Comparison of ENCODE assay signal across 8 mouse cellular contexts in genomic region chr8:83698291-83698660, GRCm38 (mm10). TPM values are rescaled to one million over a fixed set of nuclear protein-coding genes. Genes with fewer than 3 reads are reported as not detected.
DNase-seq lines count a peak whose midpoint lies in the region; ATAC-seq lines count a peak whose summit lies in the region.

No protein-coding gene starts in this region.

- H3K27me3 ChIP-seq in forebrain, embryonic 16.5 days (replicated peaks; ENCODE audit: control insufficient read depth, insufficient read depth, low read length): no peaks in the 10 kb centered on the region
- no peaks in the 10 kb centered on the region for H3K27me3 ChIP-seq in intestine, embryonic 15.5 days (replicated peaks)
- H3K27me3 ChIP-seq in liver, embryonic 16.5 days (ENCODE audit: control insufficient read depth, insufficient read depth, low read depth, low read length): no peaks in the 10 kb centered on the region

- H3K4me1 ChIP-seq in forebrain, embryonic 16.5 days (replicated peaks; ENCODE audit: control insufficient read depth, insufficient read depth, low read length): peaks cover 24% of the 10 kb centered on the region
- peaks cover 41% of the 10 kb centered on the region for H3K4me1 ChIP-seq in intestine, embryonic 15.5 days (replicated peaks)
- peaks cover 38% of the 10 kb centered on the region for H3K4me1 ChIP-seq in liver, embryonic 16.5 days (ENCODE audit: control insufficient read depth, low read depth, low read length)

- WGBS in forebrain, embryonic 16.5 days: 4% methylated on average over 15 of the region's 15 CpGs
- WGBS in intestine, embryonic 15.5 days: 2% methylated on average over 15 of the region's 15 CpGs
- under 1% methylated on average over 15 of the region's 15 CpGs for WGBS in liver, embryonic 16.5 days (ENCODE audit: insufficient replicate concordance)

- DNase-seq in urinary bladder, postnatal 25 days (ENCODE audit: low spot score): peak; percentile 31
- DNase-seq in urinary bladder, adult 2 months (ENCODE audit: low spot score): no peak
- DNase-seq in cerebellum, adult 18-20 months: peak; percentile 71 to 73
- peak; percentile 46 for DNase-seq in neural tube, embryonic 10.5 days (ENCODE audit: extremely low spot score, low spot score)
- DNase-seq in thymus, postnatal 14 days: peak; percentile 86

- peak overlapping the region; percentile 70 for H3K4me2 ChIP-seq in forebrain, embryonic 16.5 days (ENCODE audit: low read length)
- peak overlapping the region; percentile 72 for H3K4me2 ChIP-seq in intestine, embryonic 15.5 days (replicated peaks)
- H3K4me2 ChIP-seq in liver, embryonic 16.5 days (ENCODE audit: low read depth, low read length): peak overlapping the region; percentile 99

- ATAC-seq in forebrain, embryonic 16.5 days: peak; percentile 26
- peak; percentile 62 for ATAC-seq in intestine, embryonic 15.5 days
- peak; percentile 22; the same call in 1 of the 2 replicates for ATAC-seq in liver, embryonic 16.5 days (ENCODE audit: low read depth)

- H3K36me3 ChIP-seq in forebrain, embryonic 16.5 days (ENCODE audit: control insufficient read depth, insufficient read depth): no peaks in the 10 kb centered on the region
- no peaks in the 10 kb centered on the region for H3K36me3 ChIP-seq in intestine, embryonic 15.5 days
- no peaks in the 10 kb centered on the region for H3K36me3 ChIP-seq in liver, embryonic 16.5 days (ENCODE audit: control insufficient read depth, insufficient read depth)

- no peaks in the 10 kb centered on the region for H3K9me3 ChIP-seq in forebrain, embryonic 16.5 days (ENCODE audit: control insufficient read depth, low read length)
- H3K9me3 ChIP-seq in intestine, embryonic 15.5 days: no peaks in the 10 kb centered on the region
- no peaks in the 10 kb centered on the region; the same call in 1 of the 2 replicates for H3K9me3 ChIP-seq in liver, embryonic 16.5 days (replicated peaks; ENCODE audit: control insufficient read depth, low read length)

- peak overlapping the region; percentile 57; the same call in 1 of the 2 replicates for H3K27ac ChIP-seq in forebrain, embryonic 16.5 days (ENCODE audit: low read length)
- H3K27ac ChIP-seq in intestine, embryonic 15.5 days: peak overlapping the region; percentile 90
- H3K27ac ChIP-seq in liver, embryonic 16.5 days (ENCODE audit: low read length): peak overlapping the region; percentile 77

- peak overlapping the region; percentile 97 for H3K9ac ChIP-seq in forebrain, embryonic 16.5 days (replicated peaks; ENCODE audit: low read depth, low read length)
- H3K9ac ChIP-seq in intestine, embryonic 15.5 days: peak overlapping the region; percentile 87
- H3K9ac ChIP-seq in liver, embryonic 16.5 days (ENCODE audit: low read depth, low read length): peak overlapping the region; percentile 88

- peak overlapping the region; percentile 91 for H3K4me3 ChIP-seq in forebrain, embryonic 16.5 days (replicated peaks; ENCODE audit: low read length)
- peak overlapping the region; percentile 82 for H3K4me3 ChIP-seq in intestine, embryonic 15.5 days (replicated peaks)
- H3K4me3 ChIP-seq in liver, embryonic 16.5 days (ENCODE audit: low read depth, low read length): peak overlapping the region; percentile 84

RNA-seq across cellular contexts. Expression of gene Pkn1, which starts 0.7 kb away (rescaled TPM):
- polyA plus RNA-seq in urinary bladder, adult 2 months (2012; rRNA removed): 39.0 and 43.3 TPM in 2 replicates
- polyA plus RNA-seq in forebrain, embryonic 16.5 days (2015; fragmentation: Nextera tagmentation; extraction: Ambion mirVana): 30.7 and 36.0 TPM in 2 replicates
- polyA plus RNA-seq in intestine, embryonic 15.5 days (2015; fragmentation: Nextera tagmentation; extraction: Ambion mirVana): 34.4 and 35.2 TPM in 2 replicates
- polyA plus RNA-seq in liver, embryonic 16.5 days (2015; fragmentation: Nextera tagmentation; extraction: Ambion mirVana): 9.6 and 9.8 TPM in 2 replicates

RNA-seq across cellular contexts. Expression of gene Ddx39, which starts 16.7 kb away (rescaled TPM):
- polyA plus RNA-seq in urinary bladder, adult 2 months (2012; rRNA removed): 24.8 and 36.4 TPM in 2 replicates
- 116 TPM in 2 replicates for polyA plus RNA-seq in forebrain, embryonic 16.5 days (2015; fragmentation: Nextera tagmentation; extraction: Ambion mirVana)
- polyA plus RNA-seq in intestine, embryonic 15.5 days (2015; fragmentation: Nextera tagmentation; extraction: Ambion mirVana): 215 and 226 TPM in 2 replicates
- 149 and 167 TPM in 2 replicates for polyA plus RNA-seq in liver, embryonic 16.5 days (2015; fragmentation: Nextera tagmentation; extraction: Ambion mirVana)

RNA-seq across cellular contexts. Expression of gene Ptger1, which starts 31.8 kb away (rescaled TPM):
- polyA plus RNA-seq in urinary bladder, adult 2 months (2012; rRNA removed): 4.9 and 5.5 TPM in 2 replicates
- 0.45 and 1.3 TPM in 2 replicates for polyA plus RNA-seq in forebrain, embryonic 16.5 days (2015; fragmentation: Nextera tagmentation; extraction: Ambion mirVana)
- polyA plus RNA-seq in intestine, embryonic 15.5 days (2015; fragmentation: Nextera tagmentation; extraction: Ambion mirVana): 1.2 and 1.6 TPM in 2 replicates
- 0.12 and 0.53 TPM in 2 replicates for polyA plus RNA-seq in liver, embryonic 16.5 days (2015; fragmentation: Nextera tagmentation; extraction: Ambion mirVana)

RNA-seq across cellular contexts. Expression of gene Adgre5, which starts 42.9 kb away (rescaled TPM):
- polyA plus RNA-seq in urinary bladder, adult 2 months (2012; rRNA removed): 119 and 129 TPM in 2 replicates
- 8.1 and 10.8 TPM in 2 replicates for polyA plus RNA-seq in forebrain, embryonic 16.5 days (2015; fragmentation: Nextera tagmentation; extraction: Ambion mirVana)
- polyA plus RNA-seq in intestine, embryonic 15.5 days (2015; fragmentation: Nextera tagmentation; extraction: Ambion mirVana): 32.3 and 35.4 TPM in 2 replicates
- 16.2 and 18.3 TPM in 2 replicates for polyA plus RNA-seq in liver, embryonic 16.5 days (2015; fragmentation: Nextera tagmentation; extraction: Ambion mirVana)

RNA-seq across cellular contexts. Expression of gene Gipc1, which starts 45.8 kb away (rescaled TPM):
- 86.2 and 102 TPM in 2 replicates for polyA plus RNA-seq in urinary bladder, adult 2 months (2012; rRNA removed)
- polyA plus RNA-seq in forebrain, embryonic 16.5 days (2015; fragmentation: Nextera tagmentation; extraction: Ambion mirVana): 147 and 151 TPM in 2 replicates
- 163 and 166 TPM in 2 replicates for polyA plus RNA-seq in intestine, embryonic 15.5 days (2015; fragmentation: Nextera tagmentation; extraction: Ambion mirVana)
- polyA plus RNA-seq in liver, embryonic 16.5 days (2015; fragmentation: Nextera tagmentation; extraction: Ambion mirVana): 47.0 and 48.6 TPM in 2 replicates
